Mouse (Mus musculus) liver, adult 2 months (tissue): ENCODE measurements around the gene Gm11559. TPM values are rescaled to one million over a fixed set of nuclear protein-coding genes. Genes with fewer than 3 reads are reported as not detected.
"Not testable (repeated sequence)": the region's sequence is repeated elsewhere in the genome, so short reads cannot be mapped to it uniquely, and the experiment has no call there.

ENCODE experiments used
- DNase-seq: peaks from one replicate; pipeline ENCODE4 v3.0.0-alpha.2; 2011; ENCODE audit warnings: low read depth, low spot score; ENCODE audit errors: extremely low read depth
- H3K27ac ChIP-seq: fragments of 200-500 bp; replicated peaks from 2 replicates; pipeline ENCODE4 v1.5.1; 2012; ENCODE audit warnings: low read depth, mild to moderate bottlenecking, control low read depth, inconsistent platforms, low read length; ENCODE audit not compliant: insufficient read depth
- H3K27me3 ChIP-seq: fragments of 200-500 bp; 2 replicates; pipeline ENCODE4 v1.6.1; 2012; ENCODE audit warnings: mild to moderate bottlenecking, moderate library complexity, low read length, inconsistent platforms; ENCODE audit not compliant: control insufficient read depth, insufficient read depth
- H3K36me3 ChIP-seq: fragments of 200-500 bp; 2 replicates; pipeline ENCODE4 v1.6.1; 2012; ENCODE audit warnings: low read length, inconsistent platforms; ENCODE audit not compliant: control insufficient read depth, insufficient read depth
- H3K4me1 ChIP-seq: fragments of 200-500 bp; 2 replicates; pipeline ENCODE4 v1.6.1; 2011; ENCODE audit warnings: low read length; ENCODE audit not compliant: control insufficient read depth, insufficient read depth
- H3K4me3 ChIP-seq: fragments of 200-500 bp; 2 replicates; pipeline ENCODE4 v1.5.1; 2011; ENCODE audit warnings: low read depth, mild to moderate bottlenecking, control low read depth, low read length, moderate library complexity; ENCODE audit not compliant: insufficient read depth
- H3K79me2 ChIP-seq: fragments of 200-500 bp; 2 replicates; pipeline ENCODE4 v1.6.1; 2012; ENCODE audit warnings: inconsistent platforms, mild to moderate bottlenecking, low read length, moderate library complexity; ENCODE audit not compliant: control insufficient read depth, insufficient read depth
- H3K9ac ChIP-seq: fragments of 200-500 bp; 2 replicates; pipeline ENCODE4 v1.6.1; 2012; ENCODE audit warnings: low read depth, mild to moderate bottlenecking, control low read depth, inconsistent platforms, low read length
- CTCF ChIP-seq: fragments of 200-500 bp; IDR thresholded peaks from 2 replicates; pipeline ENCODE4 v1.5.1; 2011; ENCODE audit warnings: low read depth, low read length, control low read depth
- POLR2A ChIP-seq: fragments of 200-500 bp; IDR thresholded peaks from 2 replicates; pipeline ENCODE4 v1.6.1; 2011; ENCODE audit warnings: low read length, control low read depth; ENCODE audit not compliant: insufficient read depth; ENCODE audit errors: extremely low read depth
- WGBS: fragments of 180-500 bp; shearing (Covaris S2); methylation state at CpG from one replicate; pipeline ENCODE4 v1.1.7; 2018; 5-methylcytosine and 5-hydroxymethylcytosine counted together
- polyA plus RNA-seq: library from polyadenylated mRNA; depleted of rRNA; stranded (reverse); fragments of >200 nt; gene quantifications from 2 replicates; pipeline ENCODE4 v1.2.3, GENCODE M21; 2012; rRNA removed
- total RNA-seq: library from RNA; depleted of rRNA; stranded (reverse); fragments of >200 nt; gene quantifications from 2 replicates; pipeline ENCODE4 v1.2.3, GENCODE M21; 2014; rRNA removed

Gm11559 gene
- total RNA-seq (not detected in 2 replicates), polyA plus RNA-seq (not detected in 2 replicates)

DNA sequence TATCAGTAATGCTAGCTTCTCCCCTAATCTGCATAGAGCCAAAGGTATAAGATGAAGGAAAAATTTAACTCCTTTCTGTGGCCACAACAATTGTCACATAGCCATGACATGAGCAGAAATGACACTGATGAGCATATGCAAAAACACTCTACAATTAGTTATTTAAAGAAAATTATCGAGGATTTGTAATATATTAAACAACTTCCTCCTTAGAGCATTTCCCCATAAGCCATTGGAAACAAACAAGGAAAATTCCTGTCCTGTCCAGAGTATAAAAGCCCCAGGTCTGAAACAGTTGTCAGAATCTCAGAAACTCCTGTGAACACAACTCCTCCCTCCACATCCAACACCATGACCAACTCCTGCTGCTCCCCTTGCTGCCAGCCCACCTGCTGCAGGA, at the start of gene Gm11559:
Gene Gm11559, plus strand, starts transcription at position 301 of the 400 bp plus-strand sequence.
- DNase-seq, H3K36me3 ChIP-seq, H3K79me2 ChIP-seq, H3K4me1 ChIP-seq, H3K4me3 ChIP-seq, H3K27ac ChIP-seq, H3K9ac ChIP-seq, H3K27me3 ChIP-seq: not testable (repeated sequence)
- WGBS, result 49% methylated on average over 1 of the region's 1 CpGs

GRCm38 (mm10) chr11:99815566-99815965, 48.7 kb upstream of the Gm11559 start, which contains the start of gene Gm11564:
TSS of gene Gm11564 (minus strand) at chr11:99815666.
- DNase-seq, H3K9ac ChIP-seq, H3K4me3 ChIP-seq, H3K4me1 ChIP-seq, H3K27me3 ChIP-seq, H3K79me2 ChIP-seq, H3K36me3 ChIP-seq, H3K27ac ChIP-seq: not testable (repeated sequence)
- WGBS, result 83% methylated on average over 2 of the region's 2 CpGs

GRCm38 (mm10) chr11:99837966-99838365, 26.3 kb upstream of the Gm11559 start, which contains the start of gene 2300003K06Rik:
TSS of gene 2300003K06Rik (minus strand) at chr11:99838066.
- TF ChIP-seq POLR2A (no peak), CTCF (no peak)
- no peaks in the 10 kb centered on the region for H3K79me2 ChIP-seq
- no peak within 1 kb of the TSS for H3K9ac ChIP-seq
- no peak for DNase-seq
- H3K27ac ChIP-seq, result no peak within 1 kb of the TSS
- 74% methylated on average over 1 of the region's 1 CpGs for WGBS
- no peaks in the 10 kb centered on the region for H3K36me3 ChIP-seq
- no peaks in the 10 kb centered on the region for H3K27me3 ChIP-seq
- H3K4me3 ChIP-seq, result no peak within 1 kb of the TSS
- H3K4me1 ChIP-seq, result no peaks in the 10 kb centered on the region

DNA sequence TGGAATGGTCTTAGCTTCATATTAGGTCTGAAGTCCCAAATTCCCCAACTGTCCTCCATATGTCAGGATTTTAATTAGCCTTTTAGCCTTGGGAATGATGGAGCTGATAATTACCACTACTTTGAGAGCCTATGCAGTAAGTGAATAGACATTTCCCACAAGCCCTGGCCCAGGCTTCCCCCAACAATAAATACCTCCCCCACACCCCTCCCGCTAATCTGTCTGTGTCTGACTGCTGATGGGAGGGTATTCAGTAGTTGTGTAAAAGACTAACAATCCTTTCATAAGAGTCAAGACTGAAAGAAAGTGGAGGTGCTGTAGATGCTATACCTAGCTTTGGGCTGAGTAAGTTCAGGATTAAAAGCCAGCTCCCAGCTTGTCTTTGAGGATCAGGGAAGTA, 22.1 kb upstream of the Gm11559 start:
- Histone ChIP-seq H3K4me1 (no peaks in the 10 kb centered on the region), H3K9ac (no peak overlapping the region), H3K36me3 (no peaks in the 10 kb centered on the region), H3K4me3 (no peak overlapping the region), H3K27me3 (no peaks in the 10 kb centered on the region), H3K27ac (no peak overlapping the region), H3K79me2 (no peaks in the 10 kb centered on the region)
- DNase-seq, result no peak
- 91% methylated on average over 1 of the region's 1 CpGs for WGBS
- no peak for TF ChIP-seq CTCF
- TF ChIP-seq POLR2A, result no peak

DNA sequence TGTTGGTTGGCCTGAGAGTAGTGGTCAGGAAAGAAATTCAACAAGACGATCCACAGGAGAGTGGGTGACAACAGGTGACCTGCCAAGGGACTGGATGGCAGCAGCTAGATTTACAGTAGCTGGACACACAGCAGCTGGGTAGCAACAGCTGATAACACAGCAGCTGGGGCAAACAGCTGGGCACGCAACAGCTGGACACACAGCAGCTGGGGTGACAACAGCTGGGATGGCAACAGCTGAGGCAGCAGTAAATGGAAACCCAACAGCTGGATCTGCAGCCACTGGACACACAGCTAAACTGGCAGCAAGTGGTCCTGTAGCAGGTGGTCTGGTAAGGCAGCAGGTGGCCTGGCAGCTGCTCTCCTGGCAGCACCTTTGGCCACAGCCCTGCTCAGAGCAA, 17.5 kb upstream of the Gm11559 start:
- no peak for TF ChIP-seq CTCF
- no peak for TF ChIP-seq POLR2A
- WGBS, result 86% methylated on average over 2 of the region's 2 CpGs
- no peak overlapping the region for H3K27ac ChIP-seq
- H3K27me3 ChIP-seq, result no peaks in the 10 kb centered on the region
- no peaks in the 10 kb centered on the region for H3K4me1 ChIP-seq
- DNase-seq, result no peak
- H3K4me3 ChIP-seq, result no peak overlapping the region
- H3K9ac ChIP-seq, result no peak overlapping the region
- H3K79me2 ChIP-seq, result no peaks in the 10 kb centered on the region
- no peaks in the 10 kb centered on the region for H3K36me3 ChIP-seq

GRCm38 (mm10) chr11:99851508-99851907, 12.8 kb upstream of the Gm11559 start, which contains the start of gene Krtap4-16:
TSS of gene Krtap4-16 (minus strand) at chr11:99851608.
- Histone ChIP-seq H3K27me3 (0 out of 2 replicates have a peak, but pooled peaks cover 2% of the 10 kb centered on the region), H3K79me2 (no peaks in the 10 kb centered on the region), H3K4me3 (no peak within 1 kb of the TSS), H3K4me1 (no peaks in the 10 kb centered on the region), H3K36me3 (no peaks in the 10 kb centered on the region), H3K9ac (no peak within 1 kb of the TSS), H3K27ac (no peak within 1 kb of the TSS)
- TF ChIP-seq CTCF (no peak), POLR2A (no peak)
- no peak for DNase-seq
